In the genomic region with DNA sequence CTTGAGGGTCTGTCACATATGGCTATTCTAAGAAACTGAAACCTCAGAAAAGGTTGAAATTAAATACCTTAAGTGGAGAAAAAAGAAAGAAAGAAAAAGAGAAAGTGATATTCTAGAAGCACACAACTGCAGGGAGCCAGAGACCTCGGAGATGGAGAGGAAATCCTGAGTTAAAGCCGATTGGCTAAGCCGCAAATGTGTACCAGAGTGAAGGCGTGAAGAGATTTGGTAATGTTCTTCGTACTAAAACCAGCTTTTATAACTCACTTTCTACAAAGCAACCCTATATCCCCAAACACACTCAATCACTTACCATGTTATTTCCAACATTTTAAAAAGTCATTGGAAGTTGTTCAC, we compare ENCODE assay signal across 30 mouse cellular contexts. TPM values are rescaled to one million over a fixed set of nuclear protein-coding genes. Genes with fewer than 3 reads are reported as not detected.
DNase-seq lines count a peak whose midpoint lies in the region; ATAC-seq and TF ChIP-seq lines count a peak whose summit lies in the region.
"Had no signal": no experiment of that assay in that cellular context is flagged by ENCODE, and none has a peak within 500 bp of the region (broad histone marks: within the 10 kb centered on the region; RNA-seq: fewer than 3 reads in every experiment).

No protein-coding gene starts in this region.

- TF ChIP-seq CTCF in kidney, adult 2 months (conservative IDR thresholded peaks at IDR 0.05; ENCODE audit: insufficient read depth, insufficient read length, low read depth, low read length), result no peak

- no peak for DNase-seq in kidney, adult 2 months
- DNase-seq in CD4-positive helper T cell, adult 2 months (ENCODE audit: low read depth, low spot score), result peak; percentile 33
- peak; percentile 17 for DNase-seq in limb, embryonic 10.5 days (ENCODE audit: low spot score)
- DNase-seq in cerebellum, adult 9-10 months, result no peak
- no peak for DNase-seq in urinary bladder, adult 2 months (ENCODE audit: low spot score)
- no peak for DNase-seq in urinary bladder, adult 18-20 months (ENCODE audit: low spot score in 2 of 2)
- DNase-seq: adrenal gland, adult 8-10 months; cerebellum, adult 2 months; cerebellum, postnatal 25 days; forebrain, postnatal 0 days; gastrocnemius, postnatal 10 days; heart, postnatal 4 days; kidney, adult 18-20 months; kidney, postnatal 14 days; layer of hippocampus, adult 9-11 months; liver, embryonic 13.5 days; lung, adult 18-20 months; lung, postnatal 4 days; right cerebral cortex, postnatal 14 days had no signal

- no peaks in the 10 kb centered on the region for H3K9me3 ChIP-seq in kidney, embryonic 16.5 days (ENCODE audit: low read length)
- no peaks in the 10 kb centered on the region for H3K9me3 ChIP-seq in limb, embryonic 10.5 days (replicated peaks)
- H3K9me3 ChIP-seq: embryonic facial prominence, embryonic 13.5 days; hindbrain, embryonic 13.5 days; limb, embryonic 15.5 days; liver, embryonic 13.5 days; megakaryocyte, embryonic 14.5 days; midbrain, embryonic 12.5 days had no signal

- H3K4me2 ChIP-seq in kidney, embryonic 16.5 days (replicated peaks; ENCODE audit: low read depth, low read length), result no peak overlapping the region
- H3K4me2 ChIP-seq: heart, embryonic 11.5 days; hindbrain, embryonic 13.5 days; limb, embryonic 15.5 days; liver, embryonic 13.5 days; midbrain, embryonic 12.5 days had no signal

- H3K27me3 ChIP-seq in kidney, embryonic 16.5 days (ENCODE audit: insufficient read depth, low read length), result no peaks in the 10 kb centered on the region
- no peaks in the 10 kb centered on the region for H3K27me3 ChIP-seq in kidney, adult 2 months (replicated peaks; ENCODE audit: control insufficient read depth, insufficient read depth, low read length)
- no peaks in the 10 kb centered on the region for H3K27me3 ChIP-seq in limb, embryonic 10.5 days (ENCODE audit: low read depth, poor library complexity, severe bottlenecking)
- H3K27me3 ChIP-seq: CH12.LX; embryonic facial prominence, embryonic 13.5 days; hindbrain, embryonic 13.5 days; limb, embryonic 15.5 days; liver, embryonic 13.5 days; megakaryocyte, embryonic 14.5 days; midbrain, embryonic 12.5 days had no signal

- 44% methylated on average over 5 of the region's 5 CpGs for WGBS in kidney, embryonic 16.5 days
- 69% methylated on average over 5 of the region's 5 CpGs for WGBS in kidney, adult 2 months
- WGBS in limb, embryonic 10.5 days, result 88% methylated on average over 5 of the region's 5 CpGs

- H3K4me3 ChIP-seq in kidney, embryonic 16.5 days (ENCODE audit: low read length), result no peak overlapping the region
- H3K4me3 ChIP-seq in kidney, adult 2 months (ENCODE audit: insufficient read depth, low read depth, low read length), result no peak overlapping the region
- H3K4me3 ChIP-seq in limb, embryonic 10.5 days, result no peak overlapping the region
- H3K4me3 ChIP-seq: embryonic facial prominence, embryonic 13.5 days; erythroblast, embryonic 14.5 days; hindbrain, embryonic 13.5 days; limb, embryonic 15.5 days; liver, embryonic 13.5 days; megakaryocyte, embryonic 14.5 days; midbrain, embryonic 12.5 days had no signal

- no peak overlapping the region for H3K27ac ChIP-seq in kidney, embryonic 16.5 days (ENCODE audit: low read length)
- no peak overlapping the region for H3K27ac ChIP-seq in kidney, adult 2 months (ENCODE audit: insufficient read depth, low read depth, low read length)
- H3K27ac ChIP-seq in limb, embryonic 10.5 days, result no peak overlapping the region
- H3K27ac ChIP-seq: hindbrain, embryonic 13.5 days; liver, embryonic 13.5 days; midbrain, embryonic 12.5 days had no signal

- peaks cover 4% of the 10 kb centered on the region; the same call in 1 of the 2 replicates for H3K4me1 ChIP-seq in kidney, embryonic 16.5 days (ENCODE audit: insufficient read depth, low read length)
- no peaks in the 10 kb centered on the region for H3K4me1 ChIP-seq in kidney, adult 2 months (ENCODE audit: control insufficient read depth, insufficient read depth, low read length)
- H3K4me1 ChIP-seq in limb, embryonic 10.5 days, result peaks cover 6% of the 10 kb centered on the region
- H3K4me1 ChIP-seq: hindbrain, embryonic 13.5 days; midbrain, embryonic 12.5 days had no signal

- H3K36me3 ChIP-seq in kidney, embryonic 16.5 days (ENCODE audit: insufficient read depth, low read length), result peaks cover 6% of the 10 kb centered on the region; the same call in 1 of the 2 replicates
- H3K36me3 ChIP-seq in kidney, adult 2 months (ENCODE audit: control insufficient read depth, insufficient read depth, low read length), result no peaks in the 10 kb centered on the region
- peaks cover 29% of the 10 kb centered on the region for H3K36me3 ChIP-seq in limb, embryonic 10.5 days
- H3K36me3 ChIP-seq: midbrain, embryonic 12.5 days had no signal

- ATAC-seq in kidney, embryonic 16.5 days (ENCODE audit: low FRiP score, low TSS enrichment), result peak; percentile 64; the same call in 1 of the 2 replicates
- ATAC-seq in activated CD4-positive, CD25-positive, alpha-beta regulatory T cell, adult 4 months, result peak; percentile 58
- ATAC-seq: forebrain, postnatal 0 days; lung, postnatal 0 days had no signal

- H3K9ac ChIP-seq in kidney, embryonic 16.5 days (replicated peaks; ENCODE audit: low read length), result no peak overlapping the region
- H3K9ac ChIP-seq: embryonic facial prominence, embryonic 13.5 days; forebrain, postnatal 0 days; hindbrain, embryonic 13.5 days; limb, embryonic 15.5 days; liver, embryonic 13.5 days; midbrain, embryonic 12.5 days had no signal

- no peak for TF ChIP-seq POLR2A in kidney, adult 2 months (IDR thresholded peaks at IDR 0.05; ENCODE audit: low read depth, low read length)

RNA-seq across cellular contexts. Expression of a gene that starts 8.8 kb away (rescaled TPM):
- polyA plus RNA-seq in kidney, embryonic 16.5 days (2015; fragmentation: Nextera tagmentation; extraction: Ambion mirVana), result 33.6 and 34.6 TPM in 2 replicates
- 23.6 and 29.0 TPM in 2 replicates for polyA plus RNA-seq in kidney, adult 2 months (2012; rRNA removed)
- 10 to 100 TPM; 15.1 to 15.2 TPM for polyA plus RNA-seq in activated CD4-positive, CD25-positive, alpha-beta regulatory T cell, adult 4 months (2017; shearing (Covaris generic))
- 30.5 and 32.4 TPM in 2 replicates for polyA plus RNA-seq in limb, embryonic 10.5 days (2016; fragmentation: Nextera tagmentation; extraction: Ambion mirVana)
- polyA plus RNA-seq in urinary bladder, adult 2 months (2012; rRNA removed), result 43.2 and 49.3 TPM in 2 replicates

Comparison
In these comparisons a context has a peak if more than half of its experiments do, and no peak if none do; other contexts are left out.
1. DNase-seq: peak in CD4-positive helper T cell, adult 2 months (single experiment) and limb, embryonic 10.5 days (single experiment); none in kidney, adult 2 months (single experiment), cerebellum, adult 9-10 months (single experiment), urinary bladder, adult 2 months (single experiment) and urinary bladder, adult 18-20 months (0 of 2).